Mouse (Mus musculus) hindbrain, postnatal 0 days (tissue): ENCODE data around the gene Fbxl12. TPM values are rescaled to one million over a fixed set of nuclear protein-coding genes. Genes with fewer than 3 reads are reported as not detected.

Source experiments
- ATAC-seq: fragments of 200-750 bp; cut with Nextera tagmentation; 2 replicates; pipeline ENCODE4 v1.8.0; 2017; ENCODE audit warnings: mild to moderate bottlenecking, moderate TSS enrichment, moderate library complexity
- DNase-seq: peaks from one replicate; pipeline ENCODE4 v3.0.0-alpha.2; 2015; ENCODE audit warnings: low spot score
- H3K27ac ChIP-seq: fragments of 300-500 bp; sonication (generic); 2 replicates; pipeline ENCODE4 v1.5.1; 2014; ENCODE audit warnings: mild to moderate bottlenecking
- H3K27me3 ChIP-seq: fragments of 300-500 bp; sonication (generic); 2 replicates; pipeline ENCODE4 v1.6.1; 2014; ENCODE audit warnings: low read length, mixed read lengths; ENCODE audit not compliant: insufficient read depth
- H3K36me3 ChIP-seq: fragments of 300-500 bp; sonication (generic); 2 replicates; pipeline ENCODE4 v1.6.1; 2014; ENCODE audit warnings: low read length, mixed read lengths; ENCODE audit not compliant: insufficient read depth
- H3K4me1 ChIP-seq: fragments of 300-500 bp; sonication (generic); 2 replicates; pipeline ENCODE4 v1.6.1; 2014; ENCODE audit warnings: antibody characterized with exemption, low read length, mixed read lengths; ENCODE audit not compliant: insufficient read depth
- H3K4me2 ChIP-seq: fragments of 300-500 bp; sonication (generic); 2 replicates; pipeline ENCODE4 v1.6.1; 2014; ENCODE audit warnings: low read depth, mild to moderate bottlenecking, low read length, moderate library complexity, mixed read lengths
- H3K4me3 ChIP-seq: fragments of 300-500 bp; sonication (generic); 2 replicates; pipeline ENCODE4 v1.5.1; 2014; ENCODE audit warnings: low read length
- H3K9ac ChIP-seq: fragments of 300-500 bp; sonication (generic); replicated peaks from 2 replicates; pipeline ENCODE4 v1.6.1; 2014; ENCODE audit warnings: mild to moderate bottlenecking, low read length, moderate library complexity, mixed read lengths
- H3K9me3 ChIP-seq: fragments of 300-500 bp; sonication (generic); 2 replicates; pipeline ENCODE4 v1.6.1; 2016; ENCODE audit warnings: low read length, mixed read lengths
- CTCF ChIP-seq: IDR thresholded peaks from 2 replicates; pipeline ENCODE4 v1.5.1; 2016; ENCODE audit warnings: antibody characterized with exemption, control low read depth, low read depth
- WGBS: fragments of 180-500 bp; shearing (Covaris S2); extraction: QIAGEN DNeasy Blood & Tissue Kit; methylation state at CpG from one replicate; pipeline ENCODE4 v1.1.7; 2014; 5-methylcytosine and 5-hydroxymethylcytosine counted together
- polyA plus RNA-seq: library from polyadenylated mRNA; unstranded; fragments of >200 nt; fragmentation: Nextera tagmentation; extraction: Ambion mirVana; gene quantifications from 2 replicates; pipeline ENCODE4 v1.2.1, GENCODE M21; 2015
- total RNA-seq: library from RNA; depleted of rRNA; stranded (reverse); fragments of >200 nt; gene quantifications from 2 replicates; pipeline ENCODE4 v1.2.3, GENCODE M21; 2014; rRNA removed

The Fbxl12 gene
- total and polyA plus RNA-seq, 2 experiments from 2014 or later: 11.4 to 18.8 TPM

GRCm38 (mm10) chr9:20581175-20581634, 63.4 kb downstream of the Fbxl12 start, which contains the start of gene Zfp846:
TSS of gene Zfp846 (plus strand) at chr9:20581291.
- H3K36me3 ChIP-seq: no peaks in the 10 kb centered on the region
- no peaks in the 10 kb centered on the region for H3K4me1 ChIP-seq
- peaks cover 9% of the 10 kb centered on the region for H3K27me3 ChIP-seq
- H3K9ac ChIP-seq: peak within 1 kb of the TSS; percentile 58
- peak within 1 kb of the TSS; percentile 51 for H3K4me3 ChIP-seq
- TF ChIP-seq CTCF: 0 out of 2 replicates have a peak, but pooled peaks have one; percentile 8
- peak; percentile 99 for ATAC-seq
- peak; percentile 95 for DNase-seq
- peak within 1 kb of the TSS; percentile 52 for H3K4me2 ChIP-seq
- H3K9me3 ChIP-seq: no peaks in the 10 kb centered on the region
- H3K27ac ChIP-seq: peak within 1 kb of the TSS; percentile 77
- under 1% methylated on average over 30 of the region's 30 CpGs for WGBS

GRCm38 (mm10) chr9:20576591-20576990, 68.0 kb downstream of the Fbxl12 start:
- WGBS: 85% methylated on average over 2 of the region's 2 CpGs
- Histone ChIP-seq H3K4me1 (no peaks in the 10 kb centered on the region), H3K27me3 (peaks cover 19% of the 10 kb centered on the region), H3K9me3 (no peaks in the 10 kb centered on the region), H3K4me3 (no peak overlapping the region), H3K4me2 (no peak overlapping the region), H3K36me3 (no peaks in the 10 kb centered on the region), H3K27ac (no peak overlapping the region), H3K9ac (no peak overlapping the region)
- ATAC-seq (no peak), DNase-seq (no peak)
- TF ChIP-seq CTCF: no peak

- no peaks in the 10 kb centered on the region for H3K4me1 ChIP-seq
- ATAC-seq: no peak
Observed at GRCm38 (mm10) chr9:20571060-20571459, 73.5 kb downstream of the Fbxl12 start.

More at GRCm38 (mm10) chr9:20571060-20571459, 73.5 kb downstream of the Fbxl12 start:
- H3K27ac ChIP-seq: no peak overlapping the region
- no peak overlapping the region for H3K4me2 ChIP-seq
- H3K9me3 ChIP-seq: no peaks in the 10 kb centered on the region
- H3K4me3 ChIP-seq: no peak overlapping the region
- TF ChIP-seq CTCF: no peak
- peaks cover 8% of the 10 kb centered on the region; the same call in 1 of the 2 replicates for H3K27me3 ChIP-seq
- DNase-seq: no peak
- H3K9ac ChIP-seq: no peak overlapping the region
- H3K36me3 ChIP-seq: no peaks in the 10 kb centered on the region

Other genes with a start within 250 kb of the Fbxl12 start
- 21.4 and 22.1 TPM in 2 replicates for gene Zfp26, start 184.6 kb downstream of the Fbxl12 start, total RNA-seq
- gene Zfp26, start 184.6 kb downstream of the Fbxl12 start, polyA plus RNA-seq: 8.0 and 11.2 TPM in 2 replicates
- 48.3 and 57.1 TPM in 2 replicates for gene Zfp426, start 152.0 kb downstream of the Fbxl12 start, total RNA-seq
- gene Zfp426, start 152.0 kb downstream of the Fbxl12 start, polyA plus RNA-seq: 22.1 and 23.3 TPM in 2 replicates
- gene Zfp266, start 123.3 kb downstream of the Fbxl12 start, total RNA-seq: 67.5 and 83.3 TPM in 2 replicates
- gene Zfp266, start 123.3 kb downstream of the Fbxl12 start, polyA plus RNA-seq: 50.9 and 51.4 TPM in 2 replicates
- 16.4 and 17.4 TPM in 2 replicates for gene Zfp846, start 63.5 kb downstream of the Fbxl12 start, total RNA-seq
- 38.6 and 40.6 TPM in 2 replicates for gene Zfp846, start 63.5 kb downstream of the Fbxl12 start, polyA plus RNA-seq
- 169 and 274 TPM in 2 replicates for gene Ubl5, start 1.9 kb downstream of the Fbxl12 start, total RNA-seq
- 528 and 550 TPM in 2 replicates for gene Ubl5, start 1.9 kb downstream of the Fbxl12 start, polyA plus RNA-seq
- 31.7 and 44.3 TPM in 2 replicates for gene Pin1, start 7.3 kb upstream of the Fbxl12 start, total RNA-seq
- 65.7 and 68.0 TPM in 2 replicates for gene Pin1, start 7.3 kb upstream of the Fbxl12 start, polyA plus RNA-seq
- 317 and 346 TPM in 2 replicates for gene Olfm2, start 101.6 kb upstream of the Fbxl12 start, total RNA-seq
- 190 and 213 TPM in 2 replicates for gene Olfm2, start 101.6 kb upstream of the Fbxl12 start, polyA plus RNA-seq
- 3.3 and 4.0 TPM in 2 replicates for gene Col5a3, start 170.3 kb upstream of the Fbxl12 start, total RNA-seq
- gene Col5a3, start 170.3 kb upstream of the Fbxl12 start, polyA plus RNA-seq: 1.1 and 1.5 TPM in 2 replicates
- not detected in 2 replicates for gene Rdh8, start 173.7 kb upstream of the Fbxl12 start, total RNA-seq
- gene Rdh8, start 173.7 kb upstream of the Fbxl12 start, polyA plus RNA-seq: not detected in 2 replicates
- 22.8 and 26.0 TPM in 2 replicates for gene A230050P20Rik, start 223.9 kb upstream of the Fbxl12 start, total RNA-seq
- 32.7 and 34.1 TPM in 2 replicates for gene A230050P20Rik, start 223.9 kb upstream of the Fbxl12 start, polyA plus RNA-seq
- gene Angptl6, start 235.0 kb upstream of the Fbxl12 start, total RNA-seq: 10.9 and 12.1 TPM in 2 replicates
- 10.9 and 11.1 TPM in 2 replicates for gene Angptl6, start 235.0 kb upstream of the Fbxl12 start, polyA plus RNA-seq
- 45.4 and 57.4 TPM in 2 replicates for gene Ppan, start 243.4 kb upstream of the Fbxl12 start, total RNA-seq
- 36.8 and 44.1 TPM in 2 replicates for gene Ppan, start 243.4 kb upstream of the Fbxl12 start, polyA plus RNA-seq